Comparison of ENCODE assay signal across 12 mouse cellular contexts in the genomic region with DNA sequence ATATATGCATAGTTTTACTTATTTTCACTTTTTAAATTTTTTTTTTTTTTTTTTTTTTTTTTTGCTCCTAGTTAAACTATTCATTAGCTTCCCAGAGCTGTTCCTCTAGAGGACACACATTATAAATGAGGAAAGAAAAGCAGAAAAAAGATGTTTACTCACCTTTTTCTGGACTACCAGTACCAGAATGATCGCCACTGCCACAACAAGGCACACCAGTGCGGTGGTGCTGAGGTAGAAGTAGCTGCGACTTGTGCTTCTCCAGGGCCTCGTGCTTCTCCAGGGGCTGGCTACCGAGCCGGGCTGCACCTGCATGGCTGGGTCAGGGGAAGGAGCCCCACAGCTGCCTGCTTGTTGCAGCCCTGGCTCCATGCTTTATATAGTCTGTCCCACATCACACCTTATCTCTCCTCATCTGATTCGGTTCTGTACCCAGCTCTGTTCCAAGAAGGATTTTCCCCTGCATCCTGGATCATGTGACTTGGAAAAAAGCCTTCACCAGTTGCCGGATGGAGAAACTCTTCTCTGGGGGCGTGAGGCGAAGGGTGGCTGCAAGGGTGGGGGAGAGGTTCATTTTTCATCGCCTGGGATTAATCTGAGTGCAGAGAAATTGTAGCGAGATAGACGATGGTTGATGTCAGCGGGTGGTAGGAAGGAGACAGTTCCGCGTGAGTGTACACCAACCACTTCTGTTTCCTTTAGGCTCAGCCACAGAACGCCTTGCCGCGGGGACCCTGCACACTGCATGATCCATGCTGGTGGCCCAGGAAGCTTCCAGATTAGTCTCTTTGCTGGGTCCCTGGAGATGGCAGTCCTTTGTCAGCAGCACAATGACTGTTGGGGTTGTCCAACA. TPM values are rescaled to one million over a fixed set of nuclear protein-coding genes. Genes with fewer than 3 reads are reported as not detected.
DNase-seq lines count a peak whose midpoint lies in the region; ATAC-seq lines count a peak whose summit lies in the region.
"Had no signal": no experiment of that assay in that cellular context is flagged by ENCODE, and none has a peak within 500 bp of the region (broad histone marks: within the 10 kb centered on the region; RNA-seq: fewer than 3 reads in every experiment).

Tnfsf8 (minus strand) TSS at position 660 of the 853 bp plus-strand sequence.

- ATAC-seq in hematopoietic stem cell, adult 5-6 weeks (replicated peaks in 1 of 2; ENCODE audit: insufficient read depth in 1 of 2, low FRiP score in 2 of 2, low TSS enrichment in 1 of 2, low read depth in 1 of 2, poor library complexity in 2 of 2, severe bottlenecking in 2 of 2) = peak; percentile 89 to 90
- ATAC-seq: forebrain, postnatal 0 days had no signal

- intact Hi-C loops in heart, postnatal 36 days (cut with DNase I) = no loop called here
- intact Hi-C loops in left cerebral cortex, postnatal 10 days (cut with DNase I) = no loop called here

- peak; percentile 77 for DNase-seq in heart, adult 11 months
- no peak for DNase-seq in heart, postnatal 36 days
- DNase-seq in B cell, adult 2 months = peak; percentile 53 to 55
- peak; percentile 17 to 65 for DNase-seq in spleen, postnatal 4 days (ENCODE audit: low spot score in 2 of 2)
- no peak for DNase-seq in c-Kit-positive CD71-positive TER-119-positive erythroid progenitor cells, embryonic 14.5 days (ENCODE audit: low spot score)
- DNase-seq in cerebellum, adult 11-12 months = no peak
- no peak for DNase-seq in left cerebral cortex, postnatal 10 days (ENCODE audit: extremely low spot score in 1 of 2, low spot score in 2 of 2)
- DNase-seq: adrenal gland, adult 8-10 months; forebrain, postnatal 0 days; heart, adult 18-20 months had no signal

RNA-seq across cellular contexts. Expression of gene Tnfsf8, which starts in this region (rescaled TPM):
- total RNA-seq in heart, postnatal 36 days (2021) = not detected
- total RNA-seq in hematopoietic stem cell, adult 5-6 weeks (2017) = 1.8 and 3.7 TPM in 2 replicates
- not detected for total RNA-seq in left cerebral cortex, postnatal 10 days (2021)
- total RNA-seq: forebrain, postnatal 0 days; layer of hippocampus, postnatal 10 days had no signal

Comparison
In these comparisons a context has a peak if more than half of its experiments do, and no peak if none do; other contexts are left out.
1. DNase-seq: peak in heart, adult 11 months (single experiment), B cell, adult 2 months (2 of 2) and spleen, postnatal 4 days (2 of 2); none in heart, postnatal 36 days (0 of 2), c-Kit-positive CD71-positive TER-119-positive erythroid progenitor cells, embryonic 14.5 days (single experiment), cerebellum, adult 11-12 months (single experiment) and left cerebral cortex, postnatal 10 days (0 of 2).